Mouse (Mus musculus): ENCODE results near the gene Slc35f1.

DNA sequence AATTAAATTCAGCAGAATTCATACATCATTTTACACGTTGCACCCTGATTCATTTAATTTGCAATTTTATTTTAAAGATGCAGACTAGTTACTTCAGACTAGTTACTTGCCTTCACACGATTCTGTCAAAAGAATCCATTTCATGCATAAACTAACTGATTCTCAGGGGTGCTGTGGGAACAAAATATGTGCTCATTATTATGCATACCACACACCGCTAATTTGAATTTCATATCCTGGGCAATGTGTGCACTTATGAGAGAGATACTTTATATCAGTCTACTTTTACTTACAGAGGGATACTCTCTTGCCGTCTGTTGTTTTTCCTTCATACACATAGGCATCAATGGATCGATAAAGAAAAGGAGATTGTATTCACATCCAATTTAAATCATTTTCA lies 228.4 kb downstream of the Slc35f1 start:
- no peak for TF ChIP-seq CTCF (conservative IDR thresholded peaks at IDR 0.05; ENCODE audit: insufficient read depth, insufficient read length, low read depth, low read length)
- no peak for TF ChIP-seq POLR2A (IDR thresholded peaks at IDR 0.05; ENCODE audit: low read depth, low read length)
